Mouse (Mus musculus) ES-E14 (cell line): Measurements from ENCODE around the gene Erbb3.

Experiments used
- MAFK ChIP-seq: IDR thresholded peaks from 2 replicates; pipeline ENCODE4 v1.6.1; 2014; ENCODE audit warnings: mild to moderate bottlenecking, low read depth, low read length, inconsistent platforms; ENCODE audit not compliant: insufficient read depth
- ZNF384 ChIP-seq: IDR thresholded peaks from 2 replicates; pipeline ENCODE4 v1.6.1; 2012; ENCODE audit warnings: low read depth, low read length, inconsistent platforms

DNA sequence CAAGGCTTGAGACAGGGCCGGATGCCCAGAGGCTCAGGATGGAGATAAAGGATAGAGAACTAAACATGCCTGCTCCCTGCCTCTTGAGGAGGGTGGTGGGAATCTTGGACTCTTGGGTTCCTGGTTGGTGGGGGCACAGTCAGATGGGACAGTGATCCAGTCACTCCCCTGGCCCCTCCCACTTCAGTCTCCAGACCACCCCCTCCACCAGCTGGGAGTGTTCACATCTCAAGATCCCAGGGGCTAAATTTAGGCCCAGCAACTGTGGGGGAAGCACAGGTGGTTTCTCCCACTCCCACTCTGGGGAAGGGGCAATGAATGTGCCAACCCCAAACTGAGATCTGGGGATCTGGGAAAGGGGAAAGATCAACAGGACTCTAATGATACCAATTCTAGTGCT is 1.3 kb downstream of the Erbb3 start:
- TF ChIP-seq MAFK: no peak
- no peak for TF ChIP-seq ZNF384
